Mouse (Mus musculus): ENCODE data around the gene Whrn. TPM values are rescaled to one million over a fixed set of nuclear protein-coding genes. Genes with fewer than 3 reads are reported as not detected.

Gene Whrn
- polyA plus RNA-seq, 1 experiment: not detected

DNA sequence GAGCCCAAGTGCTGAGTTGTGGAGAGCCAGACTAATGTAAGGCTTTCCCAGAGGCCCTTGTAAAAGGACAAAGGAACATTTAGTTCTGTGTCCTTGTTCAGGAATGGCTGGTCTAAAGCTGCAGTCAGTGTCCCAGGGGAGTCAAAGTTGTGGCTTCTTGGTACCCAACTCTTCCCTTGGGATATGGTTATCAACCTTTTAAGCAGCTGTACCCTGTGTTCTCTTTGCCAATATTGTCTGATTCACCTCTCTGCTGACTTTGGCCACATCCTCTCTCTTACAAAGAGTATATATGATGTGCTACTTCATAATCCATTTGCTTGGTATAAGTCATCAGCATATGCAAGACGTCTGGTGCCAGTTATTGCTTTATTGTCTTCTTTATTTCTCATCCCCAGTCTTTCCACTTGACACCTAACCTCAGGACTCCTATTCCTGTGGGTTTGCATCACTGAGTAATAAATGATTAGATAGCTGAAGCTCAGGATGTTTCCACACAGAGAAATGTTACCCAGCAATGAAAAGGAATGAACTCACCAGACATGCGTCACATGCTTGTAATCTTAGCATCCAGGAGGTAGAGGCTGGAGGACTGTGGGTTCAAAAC, 26.1 kb upstream of the Whrn start:
- no peak overlapping the region for H3K27ac ChIP-seq (ENCODE audit: insufficient read depth, low read depth, low read length)
- no peak overlapping the region for H3K4me3 ChIP-seq (ENCODE audit: insufficient read depth, low read length)
- TF ChIP-seq CTCF (IDR thresholded peaks at IDR 0.05; ENCODE audit: low read depth, low read length) (no peak), POLR2A (IDR thresholded peaks at IDR 0.05; ENCODE audit: borderline replicate concordance, low read depth, low read length) (no peak)
- no peaks in the 10 kb centered on the region for H3K4me1 ChIP-seq (ENCODE audit: control insufficient read depth, insufficient read depth, low read length)

GRCm38 (mm10) chr4:63515021-63515420, 19.2 kb upstream of the Whrn start:
- TF ChIP-seq CTCF (IDR thresholded peaks at IDR 0.05; ENCODE audit: low read depth, low read length) (no peak), POLR2A (IDR thresholded peaks at IDR 0.05; ENCODE audit: borderline replicate concordance, low read depth, low read length) (no peak)

DNA sequence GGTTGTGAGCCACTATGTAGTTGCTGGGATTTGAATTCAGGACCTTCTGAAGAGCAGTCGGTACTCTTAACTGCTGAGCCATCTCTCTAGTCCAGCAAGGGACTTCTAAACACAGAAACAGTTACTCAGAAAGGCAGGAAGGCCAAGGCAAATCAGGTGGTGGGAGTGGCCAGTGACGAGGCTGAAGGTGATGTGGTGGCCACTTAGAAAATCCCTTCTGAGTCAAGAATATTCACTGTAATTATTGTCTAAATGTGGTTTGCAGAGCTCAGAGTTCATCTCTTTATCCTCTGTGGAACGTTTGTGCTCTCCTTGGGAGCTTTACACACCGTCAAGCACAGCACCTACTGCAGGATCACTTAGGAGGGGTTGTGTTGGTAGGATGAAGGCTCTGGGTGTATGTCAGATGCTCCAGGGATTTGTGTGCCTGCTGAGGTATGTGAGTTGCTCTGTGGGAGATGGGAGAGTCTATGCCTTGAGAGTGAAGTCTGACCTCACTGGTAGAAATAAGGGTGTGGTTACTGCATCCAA, 18.7 kb upstream of the Whrn start:
- Histone ChIP-seq H3K4me1 (ENCODE audit: control insufficient read depth, insufficient read depth, low read length) (no peaks in the 10 kb centered on the region), H3K27ac (ENCODE audit: insufficient read depth, low read depth, low read length) (no peak overlapping the region), H3K4me3 (ENCODE audit: insufficient read depth, low read length) (no peak overlapping the region)
- no peak for TF ChIP-seq CTCF (IDR thresholded peaks at IDR 0.05; ENCODE audit: low read depth, low read length)
- no peak for TF ChIP-seq POLR2A (IDR thresholded peaks at IDR 0.05; ENCODE audit: borderline replicate concordance, low read depth, low read length)

More at GRCm38 (mm10) chr4:63515021-63515420, 19.2 kb upstream of the Whrn start:
- H3K4me3 ChIP-seq (ENCODE audit: insufficient read depth, low read length): no peak overlapping the region
- H3K4me1 ChIP-seq (ENCODE audit: control insufficient read depth, insufficient read depth, low read length): no peaks in the 10 kb centered on the region
- no peak overlapping the region for H3K27ac ChIP-seq (ENCODE audit: insufficient read depth, low read depth, low read length)

- TF ChIP-seq CTCF (IDR thresholded peaks at IDR 0.05; ENCODE audit: low read depth, low read length): no peak
- TF ChIP-seq POLR2A (IDR thresholded peaks at IDR 0.05; ENCODE audit: borderline replicate concordance, low read depth, low read length): no peak
- Histone ChIP-seq H3K27ac (ENCODE audit: insufficient read depth, low read depth, low read length) (no peak overlapping the region), H3K4me3 (ENCODE audit: insufficient read depth, low read length) (no peak overlapping the region), H3K4me1 (ENCODE audit: control insufficient read depth, insufficient read depth, low read length) (no peaks in the 10 kb centered on the region)
Measured at GRCm38 (mm10) chr4:63512921-63513320, 17.1 kb upstream of the Whrn start.

GRCm38 (mm10) chr4:63508232-63508631, 12.4 kb upstream of the Whrn start:
- Histone ChIP-seq H3K4me1 (ENCODE audit: control insufficient read depth, insufficient read depth, low read length) (no peaks in the 10 kb centered on the region), H3K4me3 (ENCODE audit: insufficient read depth, low read length) (no peak overlapping the region), H3K27ac (ENCODE audit: insufficient read depth, low read depth, low read length) (no peak overlapping the region)
- peak; percentile 75 for TF ChIP-seq CTCF (IDR thresholded peaks at IDR 0.05; ENCODE audit: low read depth, low read length)
- no peak for TF ChIP-seq POLR2A (IDR thresholded peaks at IDR 0.05; ENCODE audit: borderline replicate concordance, low read depth, low read length)

GRCm38 (mm10) chr4:63507478-63507877, 11.7 kb upstream of the Whrn start:
- no peak overlapping the region for H3K27ac ChIP-seq (ENCODE audit: insufficient read depth, low read depth, low read length)
- no peak for TF ChIP-seq POLR2A (IDR thresholded peaks at IDR 0.05; ENCODE audit: borderline replicate concordance, low read depth, low read length)
- TF ChIP-seq CTCF (IDR thresholded peaks at IDR 0.05; ENCODE audit: low read depth, low read length): no peak
- H3K4me1 ChIP-seq (ENCODE audit: control insufficient read depth, insufficient read depth, low read length): no peaks in the 10 kb centered on the region
- no peak overlapping the region for H3K4me3 ChIP-seq (ENCODE audit: insufficient read depth, low read length)

DNA sequence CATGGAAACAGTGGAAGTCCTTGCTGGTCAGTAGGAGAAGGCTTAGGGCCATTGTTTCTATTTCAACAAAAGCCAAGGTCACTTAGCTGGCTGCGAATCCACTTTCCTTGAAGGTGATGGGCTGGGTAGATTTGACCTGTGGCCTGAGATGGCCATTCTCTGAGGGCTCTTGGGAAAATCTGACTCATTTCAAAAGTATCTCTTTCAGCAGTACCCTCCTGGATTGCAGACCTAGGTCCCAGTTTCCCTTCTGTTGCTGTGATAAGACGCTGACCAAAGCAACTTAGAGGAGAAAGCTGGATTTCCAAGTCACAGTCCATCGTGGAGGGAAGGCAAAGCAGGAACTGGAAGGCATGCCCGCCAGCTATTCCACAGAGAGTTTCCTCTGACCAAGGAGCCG, 8.2 kb upstream of the Whrn start:
- H3K27ac ChIP-seq (ENCODE audit: insufficient read depth, low read depth, low read length): no peak overlapping the region
- H3K4me3 ChIP-seq (ENCODE audit: insufficient read depth, low read length): no peak overlapping the region
- no peak for TF ChIP-seq POLR2A (IDR thresholded peaks at IDR 0.05; ENCODE audit: borderline replicate concordance, low read depth, low read length)
- TF ChIP-seq CTCF (IDR thresholded peaks at IDR 0.05; ENCODE audit: low read depth, low read length): no peak
- H3K4me1 ChIP-seq (ENCODE audit: control insufficient read depth, insufficient read depth, low read length): no peaks in the 10 kb centered on the region

DNA sequence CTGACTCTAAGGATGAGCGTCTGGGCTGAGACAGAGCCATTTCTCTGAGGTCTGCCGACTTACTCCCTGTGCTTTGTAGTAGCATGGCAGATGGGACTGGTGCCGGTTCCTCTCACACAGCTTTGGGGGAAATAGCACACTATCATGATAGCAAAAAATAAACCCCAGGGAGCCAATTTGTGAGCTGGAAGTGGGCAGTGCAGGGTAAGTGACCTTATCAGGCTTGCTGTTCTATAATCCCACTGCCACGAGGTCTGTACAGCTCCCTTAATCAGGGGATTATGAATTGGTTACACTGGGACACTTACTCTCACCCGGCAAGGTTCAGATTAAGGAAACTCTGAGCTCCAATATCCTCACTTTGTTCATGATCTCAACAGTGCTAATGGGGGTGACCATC, 5.3 kb upstream of the Whrn start:
- H3K27ac ChIP-seq (ENCODE audit: insufficient read depth, low read depth, low read length): no peak overlapping the region
- no peak overlapping the region for H3K4me3 ChIP-seq (ENCODE audit: insufficient read depth, low read length)
- H3K4me1 ChIP-seq (ENCODE audit: control insufficient read depth, insufficient read depth, low read length): peaks cover 2% of the 10 kb centered on the region; the same call in 1 of the 2 replicates
- TF ChIP-seq CTCF (IDR thresholded peaks at IDR 0.05; ENCODE audit: low read depth, low read length) (no peak), POLR2A (IDR thresholded peaks at IDR 0.05; ENCODE audit: borderline replicate concordance, low read depth, low read length) (no peak)

- H3K27ac ChIP-seq (ENCODE audit: insufficient read depth, low read depth, low read length): no peak overlapping the region
- H3K4me3 ChIP-seq (ENCODE audit: insufficient read depth, low read length): no peak overlapping the region
- TF ChIP-seq CTCF (IDR thresholded peaks at IDR 0.05; ENCODE audit: low read depth, low read length): no peak
- TF ChIP-seq POLR2A (IDR thresholded peaks at IDR 0.05; ENCODE audit: borderline replicate concordance, low read depth, low read length): no peak
- peaks cover 2% of the 10 kb centered on the region; the same call in 1 of the 2 replicates for H3K4me1 ChIP-seq (ENCODE audit: control insufficient read depth, insufficient read depth, low read length)
Measured at GRCm38 (mm10) chr4:63498346-63498745, 2.6 kb upstream of the Whrn start.

- H3K27ac ChIP-seq (ENCODE audit: insufficient read depth, low read depth, low read length): no peak overlapping the region
- TF ChIP-seq CTCF (IDR thresholded peaks at IDR 0.05; ENCODE audit: low read depth, low read length) (no peak), POLR2A (IDR thresholded peaks at IDR 0.05; ENCODE audit: borderline replicate concordance, low read depth, low read length) (no peak)
Measured at GRCm38 (mm10) chr4:63496312-63496711, 521 bp upstream of the Whrn start.

More at GRCm38 (mm10) chr4:63496312-63496711, 521 bp upstream of the Whrn start:
- Histone ChIP-seq H3K4me3 (ENCODE audit: insufficient read depth, low read length) (peak overlapping the region; percentile 59), H3K4me1 (ENCODE audit: control insufficient read depth, insufficient read depth, low read length) (peaks cover 2% of the 10 kb centered on the region; the same call in 1 of the 2 replicates)

Measured in bone marrow macrophage, adult 2 months (primary cell).